Mouse (Mus musculus): Measurements from ENCODE around the gene Tfeb.

The Tfeb gene

GRCm38 (mm10) chr17:47803662-47804061 lies 66.8 kb downstream of the Tfeb start:
- no peak for DNase-seq (ENCODE audit: low read depth, low spot score)
- H3K27me3 ChIP-seq (ENCODE audit: control insufficient read depth, insufficient read depth, low read length, poor library complexity, severe bottlenecking), result no peaks in the 10 kb centered on the region
- no peaks in the 10 kb centered on the region for H3K36me3 ChIP-seq (ENCODE audit: control insufficient read depth, insufficient read depth, low read length, poor library complexity, severe bottlenecking)

GRCm38 (mm10) chr17:47805047-47805835 lies 68.4 kb downstream of the Tfeb start:
- no peak for DNase-seq (ENCODE audit: low read depth, low spot score)
- Histone ChIP-seq H3K27me3 (ENCODE audit: control insufficient read depth, insufficient read depth, low read length, poor library complexity, severe bottlenecking) (no peaks in the 10 kb centered on the region), H3K36me3 (ENCODE audit: control insufficient read depth, insufficient read depth, low read length, poor library complexity, severe bottlenecking) (no peaks in the 10 kb centered on the region)

GRCm38 (mm10) chr17:47806230-47806629 lies 69.4 kb downstream of the Tfeb start:
- no peaks in the 10 kb centered on the region for H3K36me3 ChIP-seq (ENCODE audit: control insufficient read depth, insufficient read depth, low read length, poor library complexity, severe bottlenecking)
- no peaks in the 10 kb centered on the region for H3K27me3 ChIP-seq (ENCODE audit: control insufficient read depth, insufficient read depth, low read length, poor library complexity, severe bottlenecking)
- DNase-seq (ENCODE audit: low read depth, low spot score), result no peak

- Histone ChIP-seq H3K36me3 (ENCODE audit: control insufficient read depth, insufficient read depth, low read length, poor library complexity, severe bottlenecking) (no peaks in the 10 kb centered on the region), H3K27me3 (ENCODE audit: control insufficient read depth, insufficient read depth, low read length, poor library complexity, severe bottlenecking) (no peaks in the 10 kb centered on the region)
- no peak for DNase-seq (ENCODE audit: low read depth, low spot score)
These were observed 74.5 kb downstream of the Tfeb start for GRCm38 (mm10) chr17:47811265-47811800.

- no peaks in the 10 kb centered on the region for H3K27me3 ChIP-seq (ENCODE audit: control insufficient read depth, insufficient read depth, low read length, poor library complexity, severe bottlenecking)
- DNase-seq (ENCODE audit: low read depth, low spot score), result no peak
- no peaks in the 10 kb centered on the region for H3K36me3 ChIP-seq (ENCODE audit: control insufficient read depth, insufficient read depth, low read length, poor library complexity, severe bottlenecking)
These were observed 75.4 kb downstream of the Tfeb start for GRCm38 (mm10) chr17:47812200-47812599.

GRCm38 (mm10) chr17:47813616-47814015 lies 76.8 kb downstream of the Tfeb start:
- no peak for DNase-seq (ENCODE audit: low read depth, low spot score)
- Histone ChIP-seq H3K36me3 (ENCODE audit: control insufficient read depth, insufficient read depth, low read length, poor library complexity, severe bottlenecking) (no peaks in the 10 kb centered on the region), H3K27me3 (ENCODE audit: control insufficient read depth, insufficient read depth, low read length, poor library complexity, severe bottlenecking) (no peaks in the 10 kb centered on the region)

- no peaks in the 10 kb centered on the region for H3K36me3 ChIP-seq (ENCODE audit: control insufficient read depth, insufficient read depth, low read length, poor library complexity, severe bottlenecking)
- H3K27me3 ChIP-seq (ENCODE audit: control insufficient read depth, insufficient read depth, low read length, poor library complexity, severe bottlenecking), result no peaks in the 10 kb centered on the region
- DNase-seq (ENCODE audit: low read depth, low spot score), result no peak
These were observed 77.7 kb downstream of the Tfeb start for GRCm38 (mm10) chr17:47814496-47814895.

GRCm38 (mm10) chr17:47815446-47815845 lies 78.6 kb downstream of the Tfeb start:
- Histone ChIP-seq H3K27me3 (ENCODE audit: control insufficient read depth, insufficient read depth, low read length, poor library complexity, severe bottlenecking) (no peaks in the 10 kb centered on the region), H3K36me3 (ENCODE audit: control insufficient read depth, insufficient read depth, low read length, poor library complexity, severe bottlenecking) (no peaks in the 10 kb centered on the region)
- no peak for DNase-seq (ENCODE audit: low read depth, low spot score)

GRCm38 (mm10) chr17:47818038-47818725 lies 81.4 kb downstream of the Tfeb start:
- no peaks in the 10 kb centered on the region for H3K27me3 ChIP-seq (ENCODE audit: control insufficient read depth, insufficient read depth, low read length, poor library complexity, severe bottlenecking)
- no peaks in the 10 kb centered on the region for H3K36me3 ChIP-seq (ENCODE audit: control insufficient read depth, insufficient read depth, low read length, poor library complexity, severe bottlenecking)
- DNase-seq (ENCODE audit: low read depth, low spot score), result no peak

GRCm38 (mm10) chr17:47821339-47821738 lies 84.5 kb downstream of the Tfeb start:
- DNase-seq (ENCODE audit: low read depth, low spot score), result no peak
- no peaks in the 10 kb centered on the region for H3K36me3 ChIP-seq (ENCODE audit: control insufficient read depth, insufficient read depth, low read length, poor library complexity, severe bottlenecking)
- H3K27me3 ChIP-seq (ENCODE audit: control insufficient read depth, insufficient read depth, low read length, poor library complexity, severe bottlenecking), result no peaks in the 10 kb centered on the region

GRCm38 (mm10) chr17:47831161-47831560 lies 94.3 kb downstream of the Tfeb start:
- no peaks in the 10 kb centered on the region for H3K27me3 ChIP-seq (ENCODE audit: control insufficient read depth, insufficient read depth, low read length, poor library complexity, severe bottlenecking)
- DNase-seq (ENCODE audit: low read depth, low spot score), result no peak

GRCm38 (mm10) chr17:47831772-47832171 lies 94.9 kb downstream of the Tfeb start:
- no peak for DNase-seq (ENCODE audit: low read depth, low spot score)
- H3K27me3 ChIP-seq (ENCODE audit: control insufficient read depth, insufficient read depth, low read length, poor library complexity, severe bottlenecking), result no peaks in the 10 kb centered on the region
- no peaks in the 10 kb centered on the region for H3K36me3 ChIP-seq (ENCODE audit: control insufficient read depth, insufficient read depth, low read length, poor library complexity, severe bottlenecking)

More at GRCm38 (mm10) chr17:47831161-47831560, 94.3 kb downstream of the Tfeb start:
- H3K36me3 ChIP-seq (ENCODE audit: control insufficient read depth, insufficient read depth, low read length, poor library complexity, severe bottlenecking), result no peaks in the 10 kb centered on the region

GRCm38 (mm10) chr17:47832501-47833028 lies 95.7 kb downstream of the Tfeb start:
- Histone ChIP-seq H3K27me3 (ENCODE audit: control insufficient read depth, insufficient read depth, low read length, poor library complexity, severe bottlenecking) (no peaks in the 10 kb centered on the region), H3K36me3 (ENCODE audit: control insufficient read depth, insufficient read depth, low read length, poor library complexity, severe bottlenecking) (no peaks in the 10 kb centered on the region)

GRCm38 (mm10) chr17:47833029-47833627 lies 96.3 kb downstream of the Tfeb start:
- no peak for DNase-seq (ENCODE audit: low read depth, low spot score)
- Histone ChIP-seq H3K27me3 (ENCODE audit: control insufficient read depth, insufficient read depth, low read length, poor library complexity, severe bottlenecking) (no peaks in the 10 kb centered on the region), H3K36me3 (ENCODE audit: control insufficient read depth, insufficient read depth, low read length, poor library complexity, severe bottlenecking) (no peaks in the 10 kb centered on the region)

More at GRCm38 (mm10) chr17:47832501-47833028, 95.7 kb downstream of the Tfeb start:
- DNase-seq (ENCODE audit: low read depth, low spot score), result no peak

All from splenic B cell, adult 2 months (primary cell).